Mouse (Mus musculus): ENCODE measurements around the gene Egfem1.

DNA sequence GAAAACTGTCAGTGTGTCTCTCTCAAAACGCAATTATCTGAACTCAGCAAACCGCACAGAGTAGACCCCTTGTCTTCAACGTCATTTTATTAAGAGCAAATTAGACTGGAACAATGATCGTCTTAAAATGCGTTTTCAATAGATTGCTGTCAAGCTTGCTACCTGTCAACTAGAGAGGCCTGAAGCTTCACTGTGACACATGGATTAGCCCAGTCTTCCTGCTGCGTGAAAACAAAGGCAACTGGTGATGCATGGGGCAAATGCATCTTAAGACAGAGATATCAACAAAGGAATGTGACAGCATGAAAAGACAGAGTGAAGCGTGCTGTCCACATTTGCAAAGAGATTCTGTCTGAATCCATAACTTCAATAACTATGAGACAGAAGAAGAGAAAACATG lies 41.8 kb upstream of the Egfem1 start:
- TF ChIP-seq POLR2A (IDR thresholded peaks at IDR 0.05; ENCODE audit: extremely low read depth, insufficient read depth, low read length) (no peak), CTCF (IDR thresholded peaks at IDR 0.05; ENCODE audit: extremely low read depth, insufficient read depth, low read length) (no peak)

All from cortical plate, adult 2 months (tissue).